Mouse (Mus musculus) kidney, embryonic 16.5 days (tissue): ENCODE data around the gene Shank2. TPM values are rescaled to one million over a fixed set of nuclear protein-coding genes. Genes with fewer than 3 reads are reported as not detected.

Experiments
- ATAC-seq: fragments of 200-750 bp; cut with Nextera tagmentation; 2 replicates; pipeline ENCODE4 v1.8.0; 2017; ENCODE audit warnings: moderate TSS enrichment; ENCODE audit not compliant: low FRiP score, low TSS enrichment
- H3K27ac ChIP-seq: fragments of 300-500 bp; sonication (generic); 2 replicates; pipeline ENCODE4 v1.5.1; 2014; ENCODE audit warnings: low read length
- H3K27me3 ChIP-seq: fragments of 300-500 bp; sonication (generic); 2 replicates; pipeline ENCODE4 v1.6.1; 2014; ENCODE audit warnings: low read length, control low read depth, mixed read lengths; ENCODE audit not compliant: insufficient read depth
- H3K36me3 ChIP-seq: fragments of 300-500 bp; sonication (generic); 2 replicates; pipeline ENCODE4 v1.6.1; 2014; ENCODE audit warnings: low read length, control low read depth, mixed read lengths; ENCODE audit not compliant: insufficient read depth
- H3K4me1 ChIP-seq: fragments of 300-500 bp; sonication (generic); 2 replicates; pipeline ENCODE4 v1.6.1; 2014; ENCODE audit warnings: low read length, control low read depth, mixed read lengths; ENCODE audit not compliant: insufficient read depth
- H3K4me2 ChIP-seq: fragments of 300-500 bp; sonication (generic); replicated peaks from 2 replicates; pipeline ENCODE4 v1.6.1; 2014; ENCODE audit warnings: low read depth, low read length
- H3K4me3 ChIP-seq: fragments of 300-500 bp; sonication (generic); 2 replicates; pipeline ENCODE4 v1.5.1; 2014; ENCODE audit warnings: mild to moderate bottlenecking, low read length
- H3K9ac ChIP-seq: fragments of 300-500 bp; sonication (generic); replicated peaks from 2 replicates; pipeline ENCODE4 v1.6.1; 2014; ENCODE audit warnings: low read length
- H3K9me3 ChIP-seq: fragments of 300-500 bp; sonication (generic); 2 replicates; pipeline ENCODE4 v1.6.1; 2016; ENCODE audit warnings: low read length, control low read depth
- WGBS: fragments of 180-500 bp; shearing (Covaris S2); extraction: QIAGEN DNeasy Blood & Tissue Kit; methylation state at CpG from one replicate; pipeline ENCODE4 v1.1.7; 2014; 5-methylcytosine and 5-hydroxymethylcytosine counted together
- polyA plus RNA-seq: library from polyadenylated mRNA; unstranded; fragments of >200 nt; fragmentation: Nextera tagmentation; extraction: Ambion mirVana; gene quantifications from 2 replicates; pipeline ENCODE4 v1.2.1, GENCODE M21; 2015

The Shank2 gene
- polyA plus RNA-seq, 1 experiment from 2014 or later: 4.0 TPM

- no peak overlapping the region for H3K4me3 ChIP-seq
- 75% methylated on average over 7 of the region's 7 CpGs for WGBS
- H3K27ac ChIP-seq: no peak overlapping the region
- no peaks in the 10 kb centered on the region for H3K36me3 ChIP-seq
- no peak overlapping the region for H3K9ac ChIP-seq
- ATAC-seq: no peak
- H3K9me3 ChIP-seq: no peaks in the 10 kb centered on the region
- no peaks in the 10 kb centered on the region for H3K27me3 ChIP-seq
- H3K4me2 ChIP-seq: no peak overlapping the region
- H3K4me1 ChIP-seq: no peaks in the 10 kb centered on the region
Measured at GRCm38 (mm10) chr7:144202017-144202682, 200.4 kb downstream of the Shank2 start.

DNA sequence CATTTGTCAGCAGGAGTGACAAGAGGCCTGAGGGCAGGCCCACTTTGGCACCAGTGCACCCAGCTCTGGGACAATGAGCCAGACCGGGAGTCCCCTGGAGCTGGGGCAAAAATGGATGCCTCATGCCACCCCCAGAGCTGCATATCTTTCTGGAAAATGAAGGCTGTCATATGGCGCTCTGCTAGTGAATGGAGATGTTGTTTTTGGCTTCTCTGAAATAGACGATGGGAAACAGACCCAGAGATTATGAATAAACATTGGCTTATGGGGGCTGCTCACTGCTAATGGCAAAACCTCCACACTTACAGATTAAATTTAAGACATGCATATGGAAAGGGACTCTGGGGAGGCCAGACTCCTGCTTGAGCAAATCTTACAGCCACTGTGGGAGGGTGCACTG lies 202.6 kb downstream of the Shank2 start:
- H3K9me3 ChIP-seq: no peaks in the 10 kb centered on the region
- H3K36me3 ChIP-seq: no peaks in the 10 kb centered on the region
- no peak overlapping the region for H3K9ac ChIP-seq
- H3K27ac ChIP-seq: no peak overlapping the region
- H3K27me3 ChIP-seq: no peaks in the 10 kb centered on the region
- WGBS: 48% methylated on average over 3 of the region's 3 CpGs
- H3K4me1 ChIP-seq: no peaks in the 10 kb centered on the region
- no peak overlapping the region for H3K4me3 ChIP-seq
- H3K4me2 ChIP-seq: no peak overlapping the region
- no peak for ATAC-seq

DNA sequence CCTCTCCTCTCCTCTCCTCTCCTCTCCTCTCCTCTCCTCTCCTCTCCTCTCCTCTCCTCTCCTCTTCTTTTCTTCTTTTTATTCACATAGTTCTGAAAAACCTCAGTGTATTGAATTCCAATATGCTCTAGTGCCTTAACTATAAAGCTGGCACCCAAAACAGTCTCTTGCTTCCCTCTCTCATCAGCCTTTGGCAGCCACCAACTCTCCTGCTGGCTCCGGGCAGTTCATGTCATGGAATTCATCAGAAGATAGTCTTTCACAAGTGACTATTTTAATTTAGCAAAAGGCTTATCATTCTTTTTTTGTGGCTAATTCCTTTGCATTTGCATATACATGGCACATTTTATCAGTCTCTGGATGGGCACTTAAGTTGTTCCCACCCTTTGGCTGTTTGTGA lies 203.4 kb downstream of the Shank2 start:
- whole genome bisulfite sequencing: 75% methylated on average over 1 of the region's 1 CpGs
- ATAC-seq: no peak
- Histone ChIP-seq H3K36me3 (no peaks in the 10 kb centered on the region), H3K27me3 (no peaks in the 10 kb centered on the region), H3K4me3 (no peak overlapping the region), H3K9ac (no peak overlapping the region), H3K9me3 (no peaks in the 10 kb centered on the region), H3K27ac (no peak overlapping the region), H3K4me2 (no peak overlapping the region), H3K4me1 (no peaks in the 10 kb centered on the region)

DNA sequence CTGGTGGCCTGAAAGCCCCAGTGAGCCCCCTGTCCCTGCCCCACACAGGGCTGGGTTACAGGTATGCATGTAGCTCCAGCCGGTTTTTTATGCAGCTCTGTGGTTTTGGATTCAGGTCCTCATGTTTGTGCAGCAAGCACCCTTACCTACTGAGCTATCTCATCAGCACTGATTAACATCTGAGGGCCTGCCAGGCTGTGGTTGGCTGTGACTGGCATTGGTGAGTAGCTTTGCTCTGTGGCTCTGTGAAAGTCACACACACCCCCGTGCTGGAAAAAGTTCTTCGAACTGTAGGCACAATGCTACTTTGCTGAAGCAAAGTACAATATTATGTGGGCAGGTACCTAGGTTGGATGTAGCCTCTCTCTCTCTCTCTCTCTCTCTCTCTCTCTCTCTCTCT lies 204.1 kb downstream of the Shank2 start:
- no peaks in the 10 kb centered on the region for H3K9me3 ChIP-seq
- WGBS: 89% methylated on average over 3 of the region's 3 CpGs

GRCm38 (mm10) chr7:144206254-144206653 lies 204.5 kb downstream of the Shank2 start:
- no peaks in the 10 kb centered on the region for H3K27me3 ChIP-seq
- 75% methylated on average over 5 of the region's 5 CpGs for WGBS
- no peak for ATAC-seq

More for the DNA sequence above, 204.1 kb downstream of the Shank2 start:
- no peaks in the 10 kb centered on the region for H3K4me1 ChIP-seq
- H3K27ac ChIP-seq: no peak overlapping the region
- H3K9ac ChIP-seq: no peak overlapping the region
- no peaks in the 10 kb centered on the region for H3K36me3 ChIP-seq
- no peak for ATAC-seq
- no peak overlapping the region for H3K4me3 ChIP-seq
- no peak overlapping the region for H3K4me2 ChIP-seq
- H3K27me3 ChIP-seq: no peaks in the 10 kb centered on the region

DNA sequence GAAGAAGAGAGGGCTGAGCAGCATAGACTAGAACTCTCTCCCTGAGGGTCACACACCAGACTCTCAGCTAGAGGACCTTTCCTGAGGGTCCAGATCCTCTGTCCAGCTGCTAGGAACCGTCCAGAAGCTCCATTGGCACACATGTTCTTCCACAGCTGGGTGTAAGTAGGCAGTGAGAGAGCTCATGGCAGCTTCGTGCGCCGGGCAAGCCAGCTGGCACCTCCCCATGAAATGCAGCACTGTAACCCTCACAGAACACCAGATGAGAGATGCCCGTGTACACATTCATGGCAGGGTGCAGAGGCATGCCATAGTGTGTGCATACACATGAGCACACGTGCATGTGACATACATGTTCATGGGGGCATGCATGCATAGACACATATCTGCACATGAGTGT lies 205.4 kb downstream of the Shank2 start:
- WGBS: 90% methylated on average over 6 of the region's 6 CpGs
- Histone ChIP-seq H3K9me3 (no peaks in the 10 kb centered on the region), H3K36me3 (no peaks in the 10 kb centered on the region), H3K9ac (no peak overlapping the region), H3K4me2 (no peak overlapping the region), H3K4me1 (no peaks in the 10 kb centered on the region), H3K27ac (no peak overlapping the region), H3K27me3 (no peaks in the 10 kb centered on the region), H3K4me3 (no peak overlapping the region)
- ATAC-seq: no peak

More at GRCm38 (mm10) chr7:144206254-144206653, 204.5 kb downstream of the Shank2 start:
- no peaks in the 10 kb centered on the region for H3K9me3 ChIP-seq
- H3K27ac ChIP-seq: no peak overlapping the region
- H3K4me1 ChIP-seq: no peaks in the 10 kb centered on the region
- no peak overlapping the region for H3K4me2 ChIP-seq
- no peak overlapping the region for H3K9ac ChIP-seq
- no peak overlapping the region for H3K4me3 ChIP-seq
- no peaks in the 10 kb centered on the region for H3K36me3 ChIP-seq

- no peak overlapping the region for H3K4me2 ChIP-seq
- H3K9me3 ChIP-seq: no peaks in the 10 kb centered on the region
- ATAC-seq: 0 out of 2 replicates have a peak, but pooled peaks have one; percentile 54
- no peaks in the 10 kb centered on the region for H3K36me3 ChIP-seq
- no peak overlapping the region for H3K27ac ChIP-seq
- no peak overlapping the region for H3K4me3 ChIP-seq
- no peaks in the 10 kb centered on the region for H3K27me3 ChIP-seq
- no peak overlapping the region for H3K9ac ChIP-seq
- WGBS: 24% methylated on average over 7 of the region's 7 CpGs
- 0 out of 2 replicates have a peak, but pooled peaks cover 1% of the 10 kb centered on the region for H3K4me1 ChIP-seq
Measured at GRCm38 (mm10) chr7:144207849-144208248, 206.1 kb downstream of the Shank2 start.

DNA sequence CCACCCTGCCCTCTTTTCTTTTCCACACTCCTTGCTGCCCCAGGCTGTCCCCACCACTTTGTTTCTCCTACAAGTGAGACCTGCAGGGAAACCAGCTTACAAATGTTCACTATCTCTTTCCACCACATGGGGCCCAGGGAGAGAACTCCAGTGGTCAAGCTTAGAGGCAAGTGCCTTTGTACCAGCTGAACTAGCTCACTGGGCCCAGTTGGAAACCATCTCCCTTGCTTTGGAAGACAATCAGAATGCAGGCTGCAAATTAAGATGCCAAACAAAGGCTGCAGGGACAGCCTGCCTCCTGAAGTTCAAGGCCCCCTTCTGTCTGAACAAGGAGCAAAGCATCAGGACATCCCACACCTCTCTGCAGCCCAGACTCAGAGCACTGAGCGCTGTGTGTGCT lies 206.9 kb downstream of the Shank2 start:
- H3K9ac ChIP-seq: no peak overlapping the region
- no peaks in the 10 kb centered on the region for H3K36me3 ChIP-seq
- no peak overlapping the region for H3K4me2 ChIP-seq
- H3K9me3 ChIP-seq: no peaks in the 10 kb centered on the region
- H3K27ac ChIP-seq: no peak overlapping the region
- 86% methylated on average over 1 of the region's 1 CpGs for WGBS
- ATAC-seq: no peak
- H3K4me3 ChIP-seq: no peak overlapping the region
- H3K4me1 ChIP-seq: 0 out of 2 replicates have a peak, but pooled peaks cover 3% of the 10 kb centered on the region
- H3K27me3 ChIP-seq: no peaks in the 10 kb centered on the region

DNA sequence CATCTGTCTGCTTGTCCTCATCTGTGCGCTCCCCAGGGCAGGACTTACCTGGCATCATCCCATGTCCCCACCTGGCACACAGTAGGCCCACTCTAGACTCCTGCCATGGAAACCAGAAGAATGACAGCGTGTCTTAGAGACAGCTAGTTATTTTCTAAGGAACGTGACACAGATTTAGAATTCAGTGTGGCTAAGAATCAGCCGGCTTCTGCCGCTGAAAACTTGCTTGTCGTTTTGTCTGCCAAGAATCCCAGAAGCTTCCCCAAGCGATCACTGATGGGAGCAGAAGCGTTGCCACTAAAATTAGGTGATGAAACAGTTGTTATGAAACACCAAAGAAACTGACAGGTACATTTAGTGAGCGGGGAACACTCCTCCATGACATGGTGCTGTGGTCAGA lies 208.8 kb downstream of the Shank2 start:
- Histone ChIP-seq H3K9ac (no peak overlapping the region), H3K9me3 (no peaks in the 10 kb centered on the region; the same call in 1 of the 2 replicates), H3K27ac (no peak overlapping the region), H3K36me3 (no peaks in the 10 kb centered on the region), H3K4me3 (no peak overlapping the region), H3K4me2 (no peak overlapping the region), H3K4me1 (0 out of 2 replicates have a peak, but pooled peaks cover 3% of the 10 kb centered on the region), H3K27me3 (no peaks in the 10 kb centered on the region)
- no peak for ATAC-seq
- WGBS: 86% methylated on average over 9 of the region's 9 CpGs

DNA sequence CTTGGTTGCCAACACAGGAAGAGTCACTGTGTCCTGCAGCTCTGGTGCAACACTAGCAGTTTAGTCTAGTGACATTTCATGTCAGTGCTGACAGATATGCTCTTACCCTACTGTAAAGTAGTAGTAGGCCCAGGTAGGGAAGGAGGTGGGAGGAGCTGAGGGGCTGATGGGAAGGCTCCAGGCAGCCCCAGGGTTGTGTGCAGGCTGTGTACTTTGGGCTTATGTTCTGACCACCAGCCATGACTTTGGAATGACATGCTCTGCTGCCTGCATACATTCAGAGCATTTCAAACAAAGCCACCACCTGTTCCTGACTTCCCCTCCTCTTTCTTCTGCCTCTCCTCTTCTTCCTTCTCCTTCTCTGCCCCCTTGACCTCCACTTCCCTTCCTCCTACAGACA lies 211.0 kb downstream of the Shank2 start:
- H3K27me3 ChIP-seq: no peaks in the 10 kb centered on the region
- H3K4me2 ChIP-seq: no peak overlapping the region
- ATAC-seq: peak; percentile 68; the same call in 1 of the 2 replicates
- H3K4me1 ChIP-seq: 0 out of 2 replicates have a peak, but pooled peaks cover 3% of the 10 kb centered on the region
- H3K27ac ChIP-seq: peak overlapping the region; percentile 45; the same call in 1 of the 2 replicates
- H3K4me3 ChIP-seq: no peak overlapping the region
- no peak overlapping the region for H3K9ac ChIP-seq
- H3K9me3 ChIP-seq: no peaks in the 10 kb centered on the region; the same call in 1 of the 2 replicates
- no peaks in the 10 kb centered on the region for H3K36me3 ChIP-seq
